Mouse (Mus musculus) liver, embryonic 14.5 days (tissue): Measurements from ENCODE around the gene Zbtb21.

Source experiments
- CTCF ChIP-seq: IDR thresholded peaks from 2 replicates; pipeline ENCODE4 v1.5.1; 2016; ENCODE audit warnings: antibody characterized with exemption, low read depth, control low read depth
- EP300 ChIP-seq: IDR thresholded peaks from 2 replicates; pipeline ENCODE4 v1.6.1; 2016; ENCODE audit warnings: antibody characterized with exemption, low read depth

- TF ChIP-seq CTCF = no peak
- TF ChIP-seq EP300 = no peak
Measured at GRCm38 (mm10) chr16:97948836-97949235, 13.6 kb downstream of the Zbtb21 start.
